Mouse (Mus musculus) adrenal gland, postnatal 10 days (tissue): ENCODE measurements around the gene Arid3a. TPM values are rescaled to one million over a fixed set of nuclear protein-coding genes. Genes with fewer than 3 reads are reported as not detected.

ENCODE experiments used
- DNase-seq: peaks from one replicate; pipeline ENCODE4 v3.0.0; 2021; ENCODE audit warnings: mixed read lengths
- total RNA-seq, 2 experiments: library from RNA; stranded (reverse); gene quantifications; 2 replicates each; pipeline ENCODE4 v1.2.3; 2021

Gene Arid3a
- total RNA-seq, 2 experiments from 2014 or later, result 6.3 to 8.1 TPM

DNA sequence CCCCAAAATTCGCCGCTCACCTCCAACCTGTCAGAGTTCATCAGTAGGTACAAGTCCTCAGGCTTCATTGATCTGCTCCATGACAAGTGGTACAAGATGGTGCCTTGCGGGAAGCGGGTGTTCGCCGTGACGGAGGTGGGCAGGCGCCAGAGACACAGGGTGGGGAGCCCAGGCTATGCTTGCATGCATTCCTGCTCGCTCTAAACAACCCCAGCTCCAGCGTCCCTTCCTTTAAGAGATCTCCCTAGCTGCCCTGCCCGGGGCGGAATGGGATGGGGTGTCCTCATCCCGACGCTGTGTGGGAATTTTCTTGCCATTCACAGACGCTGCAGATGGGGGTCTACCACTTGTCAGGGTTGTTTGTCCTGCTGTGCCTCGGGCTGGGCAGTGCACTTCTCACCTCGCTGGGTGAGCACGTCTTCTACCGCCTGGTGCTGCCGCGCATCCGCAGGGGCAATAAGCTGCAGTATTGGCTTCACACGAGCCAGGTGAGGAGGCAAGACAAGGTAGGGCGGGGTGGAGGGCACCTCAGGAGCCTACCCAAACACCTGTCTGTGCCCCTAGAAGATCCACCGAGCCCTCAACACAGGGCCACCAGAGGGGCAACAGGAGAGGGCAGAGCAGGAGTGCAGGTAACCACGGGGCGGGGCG lies 49.4 kb downstream of the Arid3a start:
- DNase-seq, result no peak

DNA sequence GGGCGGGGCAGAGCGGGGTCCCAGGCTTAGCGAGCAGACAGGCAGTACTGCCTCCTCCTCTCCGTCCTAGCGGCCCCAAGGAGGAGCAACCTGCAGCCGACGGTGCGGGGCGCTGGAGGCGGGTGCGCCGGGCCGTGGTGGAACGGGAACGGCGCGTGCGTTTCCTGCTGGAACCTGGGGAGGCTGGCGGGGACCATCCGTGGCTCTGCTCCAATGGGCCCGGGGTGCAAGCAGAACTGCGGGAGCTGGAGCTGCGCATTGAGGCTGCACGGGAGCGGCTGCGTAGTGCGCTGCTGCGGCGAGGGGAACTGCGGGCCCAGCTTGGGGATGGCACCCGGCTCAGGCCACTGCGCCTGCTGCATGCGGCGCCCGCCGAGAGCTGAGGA lies 49.9 kb downstream of the Arid3a start:
- DNase-seq, result no peak

DNA sequence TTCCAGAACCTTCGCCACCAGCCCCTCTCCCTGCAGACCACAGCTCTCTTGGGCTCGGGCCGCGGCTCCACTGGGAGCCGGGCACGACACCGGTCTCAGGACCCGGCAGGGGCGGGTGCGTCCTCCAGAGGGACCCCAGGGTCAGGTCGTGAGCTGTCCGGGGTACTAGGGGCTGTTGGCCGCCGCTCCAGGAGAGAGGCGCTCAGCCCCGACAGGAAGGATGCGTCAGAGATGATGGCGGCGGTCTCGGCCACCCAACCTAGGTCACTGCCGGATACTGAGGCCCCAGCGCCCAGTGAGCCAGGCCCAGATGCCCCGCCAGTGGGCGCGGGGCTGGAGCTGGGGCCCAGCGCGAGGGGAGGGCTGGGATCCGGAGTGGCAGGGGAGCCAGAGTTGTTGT lies 50.5 kb downstream of the Arid3a start:
- DNase-seq, result no peak

DNA sequence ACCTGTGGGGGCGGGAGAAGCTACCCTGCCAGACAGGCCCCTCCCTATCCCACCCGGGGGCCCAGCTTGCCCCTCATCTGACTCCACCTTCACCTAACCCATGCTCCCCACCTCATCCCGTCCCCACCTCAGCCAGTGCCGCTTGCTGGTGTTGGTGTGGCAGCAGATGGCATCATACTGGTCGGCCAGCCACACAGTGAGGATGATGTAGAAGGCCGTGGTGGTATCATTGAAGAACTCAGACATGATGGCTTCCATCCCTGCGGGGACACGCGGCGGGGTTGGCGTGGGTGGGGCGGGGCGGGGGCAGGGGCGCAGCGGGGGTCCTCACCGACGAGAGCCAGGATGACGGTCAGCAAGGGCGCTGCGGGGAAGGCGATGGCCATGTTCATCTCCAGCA lies 51.2 kb downstream of the Arid3a start:
- DNase-seq, result no peak

DNA sequence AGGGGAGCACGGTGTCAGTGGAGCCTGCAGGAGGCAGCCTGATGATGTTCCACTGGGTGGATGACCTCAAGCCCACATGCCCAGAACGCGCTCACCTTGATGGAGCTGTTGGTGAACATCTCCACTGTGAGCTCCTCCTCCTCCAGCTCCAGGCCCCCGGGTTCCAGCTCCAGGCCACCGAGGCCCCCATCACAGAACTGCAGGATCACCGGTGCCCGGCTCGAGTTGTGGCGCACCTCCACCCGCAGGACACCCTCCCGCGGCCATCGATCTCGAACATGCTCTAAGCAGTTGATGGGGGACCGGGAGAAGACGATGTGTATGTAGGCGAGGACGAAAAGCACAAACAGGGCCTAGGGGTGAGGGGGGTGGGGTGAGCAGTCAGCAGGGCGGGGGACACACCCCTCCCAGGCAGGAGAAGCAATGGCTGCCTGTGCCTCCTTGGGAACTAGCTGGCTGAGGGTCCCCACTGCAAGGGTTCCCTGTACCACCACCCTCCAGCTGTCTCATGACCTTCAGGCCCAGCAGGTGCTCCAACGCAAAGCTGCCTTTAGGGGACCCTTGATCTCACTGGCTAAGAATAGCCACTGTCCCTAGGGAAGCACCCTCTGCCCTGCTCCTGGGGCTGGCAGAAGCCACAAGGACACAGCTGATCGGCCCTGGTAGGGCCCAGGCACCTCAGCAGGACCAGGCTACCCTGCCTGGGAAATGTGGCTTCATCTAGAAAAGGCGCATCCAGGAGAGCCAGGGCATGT lies 52.7 kb downstream of the Arid3a start:
- no peak for DNase-seq

DNA sequence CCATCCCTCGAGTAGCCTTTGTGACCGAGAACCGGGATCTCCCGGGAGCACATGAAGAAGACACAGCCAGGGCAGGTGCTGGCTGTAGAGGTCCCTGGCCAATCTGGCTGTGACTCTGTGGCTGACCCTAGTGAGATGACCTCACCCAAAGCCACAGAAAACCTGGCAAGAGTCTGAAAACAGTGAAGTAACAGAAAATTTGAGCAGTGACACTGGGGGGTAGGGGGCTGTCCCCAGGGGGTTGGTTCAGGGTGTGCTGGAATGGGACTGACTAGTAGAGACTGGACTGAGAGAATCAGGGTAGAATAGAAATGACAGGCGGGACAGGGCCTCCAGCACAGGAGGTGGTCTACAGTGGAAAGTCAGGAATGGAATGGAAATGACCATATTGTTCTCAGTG lies 56.4 kb downstream of the Arid3a start:
- DNase-seq, result no peak

DNA sequence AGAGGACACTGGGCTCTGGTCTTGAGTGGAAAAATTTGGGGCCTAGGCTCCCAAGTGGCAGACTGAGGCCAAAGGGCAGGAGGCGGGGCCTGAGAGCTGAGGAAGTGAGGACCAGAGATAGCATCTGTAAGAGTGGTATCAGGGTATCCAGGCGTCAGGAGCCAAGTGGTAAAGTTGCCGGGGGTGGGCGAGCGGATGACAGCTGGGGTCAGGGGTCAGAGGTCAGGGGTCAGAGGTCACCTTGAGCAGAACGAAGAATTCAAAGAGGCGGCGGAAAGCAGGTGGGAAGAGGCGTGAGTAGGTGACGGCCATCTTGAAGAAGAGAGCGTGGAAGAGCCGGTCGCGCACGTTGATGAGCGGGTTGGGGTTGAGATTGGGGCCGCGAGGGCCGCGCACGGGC lies 56.8 kb downstream of the Arid3a start:
- peak; percentile 78 for DNase-seq

DNA sequence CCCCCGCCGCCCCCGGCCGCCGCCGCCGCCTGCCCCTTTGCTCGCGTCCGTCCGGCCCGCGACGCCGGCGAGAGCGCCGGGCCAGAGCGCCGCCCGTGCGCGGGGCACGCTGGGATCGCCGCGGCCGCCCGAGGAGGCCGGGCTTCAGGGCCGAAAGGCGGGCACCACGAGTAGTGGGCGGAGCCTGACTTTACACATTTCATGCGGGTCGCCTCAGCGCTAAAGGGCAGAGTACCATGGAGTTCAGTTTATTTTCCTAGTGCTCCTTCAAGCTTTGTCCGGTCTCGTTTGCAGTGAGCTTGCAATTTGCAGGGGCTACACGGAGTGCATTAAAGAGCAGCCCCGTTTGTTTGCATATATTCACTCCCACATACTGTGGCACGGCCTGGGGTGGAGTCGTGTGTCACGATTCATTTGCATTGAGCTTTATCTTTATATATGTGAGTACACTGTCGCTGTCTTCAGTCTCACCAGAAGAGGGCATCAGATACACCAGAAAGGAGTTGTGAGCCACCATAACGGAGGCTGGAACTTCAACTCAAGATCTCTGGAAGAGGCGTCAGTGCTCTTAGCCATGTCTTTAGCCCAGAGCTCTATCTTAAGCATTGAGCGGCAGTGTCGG lies 57.5 kb downstream of the Arid3a start, which contains the start of gene Tmem259:
TSS of gene Tmem259 (minus strand) at position 136 of the 622 bp plus-strand sequence.
- DNase-seq, result peak; percentile 94

DNA sequence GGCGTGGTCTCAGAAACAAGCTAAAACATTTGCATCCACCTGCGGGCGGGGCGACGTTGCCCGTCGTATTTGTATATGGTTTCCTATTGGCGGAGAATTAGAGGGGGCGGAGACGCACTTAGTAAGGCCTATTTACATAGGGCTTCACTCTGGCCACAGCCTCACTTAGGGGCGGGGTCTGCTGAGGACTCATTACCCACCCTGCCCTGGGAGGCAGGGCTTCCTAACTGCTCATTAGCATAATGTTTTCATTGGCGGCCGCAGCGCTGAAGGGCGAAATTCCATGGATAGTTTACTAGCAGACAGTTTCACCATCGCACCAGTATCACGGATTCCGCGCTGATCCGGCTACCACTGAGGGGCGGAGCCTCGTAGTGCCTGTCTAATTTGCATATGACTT lies 58.0 kb downstream of the Arid3a start:
- peak; percentile 94 for DNase-seq

DNA sequence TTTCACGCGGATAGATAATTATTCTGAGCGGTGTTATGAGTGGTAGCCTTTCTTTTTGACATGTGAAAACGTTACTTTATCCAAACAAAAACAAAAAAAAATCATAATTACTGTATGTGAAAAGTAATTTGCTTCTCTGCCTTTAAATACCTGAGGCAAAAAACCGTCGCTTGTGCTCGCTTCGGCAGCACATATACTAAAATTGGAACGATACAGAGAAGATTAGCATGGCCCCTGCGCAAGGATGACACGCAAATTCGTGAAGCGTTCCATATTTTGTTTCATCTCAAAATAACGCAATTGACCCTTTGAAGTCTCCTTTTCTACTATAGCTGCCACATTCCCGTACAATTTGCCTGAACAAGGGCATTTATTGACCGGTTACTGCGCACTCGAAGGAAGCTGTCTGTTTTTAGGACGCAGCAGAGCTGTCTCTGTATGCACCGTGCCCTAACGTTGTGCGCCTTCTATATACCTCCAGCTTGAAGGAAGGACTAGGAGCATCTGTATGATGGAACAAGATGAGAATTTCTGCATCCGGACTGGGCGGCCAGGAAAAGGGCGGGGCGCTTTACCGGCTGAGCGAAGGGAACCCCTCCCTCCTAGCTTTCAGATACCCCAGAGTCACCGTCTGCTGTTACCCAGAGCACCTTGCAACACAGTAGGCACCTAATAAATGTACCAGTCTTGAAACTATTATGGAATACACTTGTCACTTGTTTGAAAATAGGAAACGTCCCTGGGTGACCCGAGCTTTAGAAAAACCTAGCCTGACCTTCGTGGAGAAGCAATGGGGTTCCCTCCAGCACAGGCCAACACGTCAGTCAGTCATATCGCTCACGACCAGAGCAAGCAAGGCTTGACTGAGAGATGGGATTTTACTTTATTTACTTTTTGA lies 58.7 kb downstream of the Arid3a start:
- peak; percentile 63 for DNase-seq

DNA sequence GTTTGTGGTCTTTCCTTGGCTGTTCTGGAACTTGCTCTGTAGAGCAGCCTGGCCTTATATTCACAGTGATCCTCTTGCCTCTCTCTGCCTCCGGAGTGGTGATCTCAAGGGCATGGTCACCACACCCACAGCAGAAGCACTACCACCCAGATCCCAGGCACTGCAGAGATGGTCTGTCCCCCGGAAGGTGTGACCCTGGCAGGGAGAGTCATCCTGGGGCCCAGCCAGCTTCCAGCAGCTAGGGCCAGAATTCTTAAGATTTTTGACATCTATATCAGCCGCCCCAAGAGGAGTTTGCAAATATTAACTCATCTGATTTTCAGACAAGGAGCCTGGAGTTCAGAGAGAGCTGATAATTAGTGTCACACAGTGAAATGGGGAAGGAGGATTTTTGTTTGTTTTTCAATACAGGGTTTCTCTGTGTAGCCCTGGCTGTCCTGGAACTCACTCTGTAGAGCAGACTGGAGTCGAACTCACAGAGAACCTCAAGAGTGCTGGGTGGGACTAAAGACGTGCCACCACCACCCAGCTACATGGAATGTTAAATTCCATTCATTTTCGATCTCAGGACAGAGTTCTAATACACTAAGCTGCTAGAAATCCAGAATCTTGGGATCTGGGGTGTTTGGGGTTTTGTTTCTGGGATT lies 59.5 kb downstream of the Arid3a start:
- peak; percentile 78 for DNase-seq

DNA sequence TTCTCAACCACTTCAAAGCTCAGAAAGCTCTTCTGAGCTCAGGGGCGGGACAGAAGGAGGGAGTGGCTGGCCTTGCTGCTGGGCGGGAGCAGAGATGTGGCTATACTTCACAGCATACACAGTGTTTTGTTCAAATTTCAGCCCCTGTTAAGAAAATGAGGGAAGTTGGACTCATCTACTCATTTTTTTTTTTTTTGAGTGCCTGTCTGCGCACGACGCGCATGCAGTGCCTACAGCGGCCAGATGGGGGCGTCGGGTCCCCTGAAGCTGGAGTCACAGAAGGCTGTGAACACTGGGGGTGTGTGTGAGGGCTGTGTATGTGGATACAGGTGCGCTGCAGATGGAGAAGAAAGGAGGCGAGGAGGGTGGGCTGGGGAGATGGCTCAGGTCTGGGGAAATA lies 60.1 kb downstream of the Arid3a start:
- DNase-seq, result peak; percentile 92

DNA sequence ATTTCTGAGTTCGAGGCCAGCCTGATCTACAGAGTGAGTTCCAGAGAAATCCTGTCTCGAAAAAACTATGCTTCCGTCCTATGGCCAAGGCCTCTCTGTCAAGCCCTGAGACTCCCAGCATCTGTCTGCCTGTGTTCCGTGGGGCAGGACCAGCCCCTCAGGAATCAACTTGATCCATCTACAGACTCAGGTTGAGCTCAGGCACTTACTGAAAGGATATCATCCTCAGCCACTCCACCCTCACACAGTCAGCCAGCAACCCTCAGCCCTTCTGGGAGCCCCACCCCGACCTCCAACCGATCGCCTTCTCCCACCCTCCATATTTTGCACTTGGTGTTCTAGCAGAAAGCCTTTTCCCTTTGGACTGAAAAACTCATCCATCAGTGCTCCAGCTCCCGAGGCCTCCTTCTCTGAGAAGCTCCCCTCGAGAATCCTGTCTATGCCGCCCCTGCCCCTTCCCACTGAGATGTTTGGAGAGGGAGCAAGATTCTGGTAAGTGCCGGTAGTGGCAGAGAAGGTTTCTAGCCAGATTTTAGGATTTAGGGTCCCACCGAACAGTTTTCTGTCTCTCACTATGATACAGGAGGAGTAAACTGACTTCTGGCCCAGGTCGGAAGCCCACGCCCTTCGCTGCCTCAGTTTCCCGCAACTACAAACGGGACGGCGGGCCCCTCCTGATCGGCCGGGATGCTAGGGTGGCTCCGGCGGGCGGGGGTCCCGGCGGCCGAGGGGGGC lies 61.1 kb downstream of the Arid3a start:
- DNase-seq, result no peak

DNA sequence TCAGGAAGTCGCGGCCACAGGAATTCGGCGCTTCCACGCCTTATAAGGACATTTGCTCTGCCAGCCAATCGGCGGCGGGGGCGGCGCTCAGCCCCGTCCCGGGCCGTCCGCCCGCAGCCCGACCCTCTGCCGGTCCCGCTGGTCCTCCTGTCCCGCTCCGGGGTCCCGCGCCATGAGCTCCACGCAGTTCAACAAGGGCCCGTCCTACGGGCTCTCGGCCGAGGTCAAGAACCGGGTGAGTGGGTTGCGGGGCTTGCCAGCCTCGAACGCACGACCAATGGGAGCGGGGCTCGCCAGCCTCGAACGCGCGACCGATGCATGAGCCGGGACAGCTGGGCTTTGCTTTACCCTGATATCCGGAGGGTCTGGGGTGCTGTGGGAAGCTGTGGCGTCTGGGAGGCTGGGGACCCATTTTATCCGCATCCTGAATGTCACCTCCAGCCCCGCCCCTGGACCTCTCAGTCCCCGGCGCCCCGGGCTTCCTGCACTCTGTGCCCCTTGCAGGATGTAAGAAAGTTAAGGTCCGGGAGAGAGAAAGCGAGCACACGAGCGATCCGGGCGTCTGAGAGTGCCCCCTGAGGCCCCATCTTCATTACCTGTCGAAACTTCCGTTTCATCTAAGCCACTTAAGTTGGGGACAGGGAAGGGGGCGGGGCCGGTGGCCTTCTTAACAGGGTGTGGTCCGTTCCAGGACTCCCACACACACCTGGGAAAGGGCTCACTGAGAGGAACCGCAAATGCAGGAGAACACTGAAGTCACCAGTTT lies 61.8 kb downstream of the Arid3a start, which contains the start of gene Cnn2:
TSS of gene Cnn2 (plus strand) at position 79 of the 766 bp plus-strand sequence.
- peak; percentile 72 for DNase-seq

DNA sequence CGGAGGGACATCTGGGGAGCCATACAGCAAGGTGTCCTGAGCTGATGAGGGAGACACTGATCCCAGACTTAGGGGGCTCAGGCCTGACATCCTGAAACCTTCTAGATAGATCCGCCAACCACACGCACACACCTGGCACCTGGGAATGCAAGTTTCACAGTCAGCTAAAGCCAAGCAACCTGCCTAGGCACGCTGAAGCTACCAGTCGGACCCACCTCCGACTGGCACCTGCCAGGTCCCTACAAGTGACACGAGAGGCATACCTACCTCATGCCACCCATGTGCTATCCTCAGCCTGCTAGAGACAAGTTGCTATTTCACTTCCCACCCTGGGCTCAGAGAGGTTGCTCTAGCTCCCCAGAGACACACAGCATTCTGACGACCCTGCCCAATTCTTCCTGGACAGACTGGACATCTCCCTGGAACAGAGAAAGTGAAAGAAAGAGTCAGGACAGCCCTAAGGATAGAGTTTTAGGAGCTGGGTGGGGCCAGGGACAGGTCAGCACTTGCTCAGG lies 62.5 kb downstream of the Arid3a start:
- no peak for DNase-seq

DNA sequence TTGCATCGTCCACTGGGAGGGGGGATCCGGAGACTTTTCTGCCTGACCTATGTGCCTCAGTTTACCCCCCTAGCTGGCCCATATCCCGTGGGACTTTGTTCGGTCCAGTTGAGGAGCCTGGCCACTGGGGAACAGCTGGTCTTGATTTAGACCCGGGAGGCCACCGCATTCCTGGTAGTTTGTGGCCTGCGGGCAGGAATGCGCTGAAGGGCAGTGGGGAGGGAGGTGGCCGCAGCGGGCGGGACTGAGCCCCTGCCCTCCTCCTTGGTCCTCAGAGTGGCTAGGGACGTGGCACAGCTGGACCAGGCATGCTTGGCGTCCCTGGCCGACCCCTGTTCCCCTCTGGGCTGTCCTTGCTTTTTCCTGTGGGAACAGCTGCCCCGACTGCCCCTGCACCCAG lies 63.0 kb downstream of the Arid3a start:
- DNase-seq, result no peak

DNA sequence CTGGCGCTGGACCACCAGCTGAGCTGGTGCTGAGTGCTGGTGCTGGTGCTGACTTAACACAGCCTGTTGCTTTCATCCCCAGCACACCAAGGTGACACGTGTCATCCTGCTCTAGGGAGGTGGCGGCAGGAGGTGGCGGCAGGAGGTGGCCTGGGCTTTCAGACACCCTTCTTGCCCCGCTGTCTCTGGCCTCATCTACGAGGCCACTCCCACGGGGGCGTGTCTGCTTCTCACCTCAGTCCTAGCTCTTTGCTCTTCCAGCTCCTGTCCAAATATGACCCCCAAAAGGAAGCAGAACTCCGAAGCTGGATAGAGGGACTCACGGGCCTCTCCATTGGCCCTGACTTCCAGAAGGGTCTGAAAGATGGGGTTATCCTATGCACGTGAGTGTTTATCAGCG lies 64.3 kb downstream of the Arid3a start:
- no peak for DNase-seq

DNA sequence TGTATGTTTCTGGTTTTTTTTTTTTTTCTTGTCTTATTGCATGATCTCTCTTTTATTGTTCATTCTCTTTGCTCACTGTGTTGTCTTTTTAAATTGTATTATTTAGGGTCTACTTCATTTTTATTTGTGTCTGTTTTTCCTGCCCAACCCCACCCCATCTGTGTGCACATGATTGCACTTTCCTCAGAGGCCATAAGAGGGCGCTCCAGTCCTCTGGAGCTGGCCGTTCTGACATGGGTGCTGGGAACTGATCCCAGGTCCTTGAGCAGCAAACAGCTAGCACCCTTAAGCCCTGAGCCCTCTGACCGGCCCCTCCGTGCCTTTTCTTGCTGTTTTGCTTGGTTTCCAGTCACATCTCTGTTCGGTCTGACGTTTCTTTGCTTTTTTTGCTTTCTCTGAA lies 64.7 kb downstream of the Arid3a start:
- no peak for DNase-seq

DNA sequence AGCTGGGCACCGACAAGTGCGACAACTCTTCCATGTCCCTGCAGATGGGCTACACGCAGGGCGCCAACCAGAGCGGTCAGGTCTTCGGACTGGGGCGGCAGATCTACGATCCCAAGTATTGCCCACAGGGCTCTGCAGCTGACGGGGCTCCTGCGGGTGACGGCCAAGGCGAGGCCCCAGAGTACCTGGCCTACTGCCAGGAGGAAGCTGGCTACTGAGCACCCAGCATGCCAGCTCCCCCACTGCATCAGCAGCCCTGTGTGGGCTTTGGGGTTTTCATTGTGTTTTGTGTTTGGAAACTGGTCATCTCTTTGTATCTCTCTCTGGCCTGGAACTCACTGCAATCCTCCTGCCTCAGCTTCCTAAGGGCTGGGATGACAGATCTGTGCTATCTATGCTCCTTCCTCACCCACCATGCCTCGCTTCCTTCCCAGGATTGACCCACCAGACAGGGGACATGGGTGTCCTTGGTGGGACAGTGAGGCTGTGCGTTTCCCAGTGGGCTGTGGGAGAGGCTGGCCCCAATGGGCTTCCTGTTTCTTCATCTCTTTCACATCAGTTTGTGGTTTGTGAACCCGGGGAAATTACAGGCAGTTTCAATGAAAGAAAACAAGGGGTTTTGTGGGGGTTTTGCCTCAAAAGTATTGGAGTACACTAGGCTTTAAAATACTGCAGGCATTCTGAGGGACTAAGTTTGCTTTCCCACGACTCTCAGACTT lies 67.7 kb downstream of the Arid3a start:
- peak; percentile 56 for DNase-seq
